Mouse (Mus musculus): ENCODE measurements at regions not wholly inside any gene's neighbourhood (a gene's known extent, or its start where the extent isn't known, plus 50 kb on each side); places are given as distances from the start of the nearest gene placed in this dataset.

GRCm38 (mm10) chr1:13839619-13840308, 2253.4 kb downstream of the 4930444P10Rik start:
- TF ChIP-seq CTCF (IDR thresholded peaks at IDR 0.05; ENCODE audit: low read depth): peak; percentile 18; the same call in 1 of the 2 replicates
- TF ChIP-seq EP300 (IDR thresholded peaks at IDR 0.05; ENCODE audit: low read depth): no peak
